Mouse (Mus musculus): ENCODE measurements around the gene Ndrg2.

- peak; percentile 85 for TF ChIP-seq CTCF (conservative IDR thresholded peaks at IDR 0.05; ENCODE audit: insufficient read depth, insufficient read length, low read depth, low read length)
- no peak for TF ChIP-seq POLR2A (IDR thresholded peaks at IDR 0.05; ENCODE audit: low read depth, low read length)
These were observed 16.9 kb upstream of the Ndrg2 start for GRCm38 (mm10) chr14:51930824-51931223.

Measured in kidney, adult 2 months (tissue).